Mouse (Mus musculus) liver, embryonic 13.5 days (tissue): ENCODE results near the gene Stag1. TPM values are rescaled to one million over a fixed set of nuclear protein-coding genes. Genes with fewer than 3 reads are reported as not detected.
A peak's percentile ranks its signal among the peaks of the same experiment; 100 is the strongest.

Source experiments
- ATAC-seq: fragments of 200-750 bp; cut with Nextera tagmentation; 2 replicates; pipeline ENCODE4 v1.8.0; 2017; ENCODE audit warnings: low read depth, mild to moderate bottlenecking, moderate number of reproducible peaks, moderate library complexity
- DNase-seq: peaks from one replicate; pipeline ENCODE4 v3.0.0; 2022
- H3K27ac ChIP-seq: fragments of 300-500 bp; sonication (generic); 2 replicates; pipeline ENCODE4 v1.5.1; 2015; ENCODE audit warnings: moderate library complexity, mild to moderate bottlenecking, inconsistent platforms
- H3K27me3 ChIP-seq: fragments of 300-500 bp; sonication (generic); 2 replicates; pipeline ENCODE4 v1.6.1; 2015; ENCODE audit warnings: mild to moderate bottlenecking, inconsistent platforms
- H3K36me3 ChIP-seq: fragments of 300-500 bp; sonication (generic); 2 replicates; pipeline ENCODE4 v1.6.1; 2015; ENCODE audit warnings: mild to moderate bottlenecking, inconsistent platforms
- H3K4me1 ChIP-seq: fragments of 300-500 bp; sonication (generic); replicated peaks from 2 replicates; pipeline ENCODE4 v1.6.1; 2015; ENCODE audit warnings: inconsistent platforms
- H3K4me2 ChIP-seq: fragments of 300-500 bp; sonication (generic); 2 replicates; pipeline ENCODE4 v1.6.1; 2015; ENCODE audit warnings: inconsistent platforms, mild to moderate bottlenecking, moderate library complexity
- H3K4me3 ChIP-seq: fragments of 300-500 bp; sonication (generic); replicated peaks from 2 replicates; pipeline ENCODE4 v1.5.1; 2015; ENCODE audit warnings: mild to moderate bottlenecking, inconsistent platforms
- H3K9ac ChIP-seq: fragments of 300-500 bp; sonication (generic); 2 replicates; pipeline ENCODE4 v1.6.1; 2015; ENCODE audit warnings: mild to moderate bottlenecking, inconsistent platforms
- H3K9me3 ChIP-seq: fragments of 300-500 bp; sonication (generic); replicated peaks from 2 replicates; pipeline ENCODE4 v1.6.1; 2016; ENCODE audit warnings: inconsistent platforms
- WGBS: fragments of 180-500 bp; shearing (Covaris S2); methylation state at CpG from one replicate; pipeline ENCODE4 v1.1.7; 2015; ENCODE audit not compliant: insufficient replicate concordance; 5-methylcytosine and 5-hydroxymethylcytosine counted together
- polyA plus RNA-seq: library from polyadenylated mRNA; unstranded; fragments of >200 nt; fragmentation: Nextera tagmentation; extraction: Ambion mirVana; gene quantifications from 2 replicates; pipeline ENCODE4 v1.2.1, GENCODE M21; 2015

The Stag1 gene
- polyA plus RNA-seq, 1 experiment from 2014 or later = 20.0 TPM

GRCm38 (mm10) chr9:100580196-100580740, 17.3 kb upstream of the Stag1 start:
- Histone ChIP-seq H3K4me1 (peaks cover 24% of the 10 kb centered on the region), H3K9ac (no peak overlapping the region), H3K4me2 (no peak overlapping the region), H3K4me3 (no peak overlapping the region), H3K27ac (no peak overlapping the region), H3K9me3 (no peaks in the 10 kb centered on the region), H3K27me3 (no peaks in the 10 kb centered on the region), H3K36me3 (no peaks in the 10 kb centered on the region)
- ATAC-seq (no peak), DNase-seq (no peak)
- WGBS = 66% methylated on average over 20 of the region's 20 CpGs

GRCm38 (mm10) chr9:100581543-100582492, 15.8 kb upstream of the Stag1 start:
- Histone ChIP-seq H3K4me3 (no peak overlapping the region), H3K9me3 (no peaks in the 10 kb centered on the region), H3K9ac (no peak overlapping the region), H3K36me3 (no peaks in the 10 kb centered on the region), H3K4me2 (no peak overlapping the region), H3K4me1 (peaks cover 24% of the 10 kb centered on the region), H3K27ac (no peak overlapping the region), H3K27me3 (no peaks in the 10 kb centered on the region)
- ATAC-seq = no peak
- WGBS = 62% methylated on average over 13 of the region's 13 CpGs
- no peak for DNase-seq

GRCm38 (mm10) chr9:100582883-100583575, 14.6 kb upstream of the Stag1 start:
- Histone ChIP-seq H3K27me3 (no peaks in the 10 kb centered on the region), H3K9ac (no peak overlapping the region), H3K4me1 (peaks cover 24% of the 10 kb centered on the region), H3K27ac (no peak overlapping the region), H3K36me3 (no peaks in the 10 kb centered on the region), H3K4me2 (peak overlapping the region; percentile 23; the same call in 1 of the 2 replicates), H3K4me3 (no peak overlapping the region), H3K9me3 (no peaks in the 10 kb centered on the region)
- WGBS = 51% methylated on average over 13 of the region's 13 CpGs
- peak; percentile 43; the same call in 1 of the 2 replicates for ATAC-seq
- no peak for DNase-seq

- H3K4me1 ChIP-seq = peaks cover 24% of the 10 kb centered on the region
- 66% methylated on average over 4 of the region's 4 CpGs for WGBS
- H3K27ac ChIP-seq = no peak overlapping the region
- H3K9ac ChIP-seq = no peak overlapping the region
- ATAC-seq (no peak), DNase-seq (no peak)
- no peaks in the 10 kb centered on the region for H3K36me3 ChIP-seq
- no peaks in the 10 kb centered on the region for H3K27me3 ChIP-seq
- no peaks in the 10 kb centered on the region for H3K9me3 ChIP-seq
- no peak overlapping the region for H3K4me2 ChIP-seq
- H3K4me3 ChIP-seq = no peak overlapping the region
Measured at GRCm38 (mm10) chr9:100584031-100584430, 13.6 kb upstream of the Stag1 start.

DNA sequence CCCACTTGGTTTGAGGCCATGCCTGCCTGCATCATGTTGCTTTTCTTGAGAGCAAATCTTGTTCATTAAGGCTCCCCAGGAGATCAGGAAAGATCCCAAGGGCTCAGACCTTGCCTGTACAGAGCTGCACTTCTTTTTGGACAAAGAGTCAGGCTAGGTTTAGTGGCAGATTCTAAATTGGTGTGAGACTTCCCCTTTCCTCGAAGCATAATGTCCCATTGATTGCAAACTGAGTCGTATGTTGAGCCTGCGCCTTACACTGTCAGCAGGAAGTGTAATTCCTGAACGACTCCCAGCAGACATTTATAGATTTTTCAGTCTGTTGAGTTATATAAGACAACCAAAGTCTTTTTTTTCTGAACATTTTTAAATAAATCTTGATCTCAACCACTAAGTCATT, 7.1 kb upstream of the Stag1 start:
- Histone ChIP-seq H3K4me2 (no peak overlapping the region), H3K36me3 (no peaks in the 10 kb centered on the region), H3K27me3 (no peaks in the 10 kb centered on the region), H3K4me1 (no peaks in the 10 kb centered on the region), H3K9me3 (no peaks in the 10 kb centered on the region), H3K27ac (no peak overlapping the region), H3K4me3 (no peak overlapping the region), H3K9ac (no peak overlapping the region)
- DNase-seq (no peak), ATAC-seq (no peak)
- WGBS = 28% methylated on average over 4 of the region's 4 CpGs

DNA sequence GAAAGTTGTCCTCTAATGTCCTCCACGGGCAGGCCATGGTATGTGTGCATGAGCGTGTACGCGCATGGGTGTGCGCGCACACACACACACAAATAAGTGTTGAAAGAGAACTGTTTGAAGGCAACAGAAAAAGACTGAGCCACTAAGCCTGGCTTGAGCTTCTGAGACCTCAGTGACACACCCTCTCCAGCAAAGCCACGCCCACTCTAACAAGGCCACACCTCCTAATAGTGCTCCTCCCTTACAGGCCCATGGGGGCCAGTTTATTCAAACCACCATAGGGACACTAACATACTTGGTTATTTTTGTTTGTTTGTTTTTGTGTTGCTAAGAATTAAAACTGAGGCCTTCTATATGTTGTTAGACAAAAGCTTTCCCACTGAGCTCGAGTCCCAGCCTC, 1.3 kb upstream of the Stag1 start:
- no peak overlapping the region for H3K9ac ChIP-seq
- no peak for DNase-seq
- no peaks in the 10 kb centered on the region for H3K4me1 ChIP-seq
- H3K4me3 ChIP-seq = no peak overlapping the region
- H3K36me3 ChIP-seq = no peaks in the 10 kb centered on the region
- no peak overlapping the region for H3K27ac ChIP-seq
- 77% methylated on average over 8 of the region's 8 CpGs for WGBS
- no peak overlapping the region for H3K4me2 ChIP-seq
- no peaks in the 10 kb centered on the region for H3K9me3 ChIP-seq
- peak; percentile 67; the same call in 1 of the 2 replicates for ATAC-seq
- no peaks in the 10 kb centered on the region for H3K27me3 ChIP-seq

GRCm38 (mm10) chr9:100599761-100600328, 2.2 kb downstream of the Stag1 start:
- Histone ChIP-seq H3K27ac (no peak overlapping the region), H3K9ac (no peak overlapping the region)
- 59% methylated on average over 3 of the region's 3 CpGs for WGBS

GRCm38 (mm10) chr9:100602130-100602529, 4.5 kb downstream of the Stag1 start:
- H3K36me3 ChIP-seq = no peaks in the 10 kb centered on the region
- H3K4me2 ChIP-seq = no peak overlapping the region
- WGBS = 55% methylated on average over 1 of the region's 1 CpGs
- ATAC-seq (no peak), DNase-seq (no peak)
- no peaks in the 10 kb centered on the region for H3K9me3 ChIP-seq
- H3K4me3 ChIP-seq = no peak overlapping the region
- no peak overlapping the region for H3K27ac ChIP-seq
- H3K4me1 ChIP-seq = no peaks in the 10 kb centered on the region
- H3K27me3 ChIP-seq = peaks cover 4% of the 10 kb centered on the region; the same call in 1 of the 2 replicates
- no peak overlapping the region for H3K9ac ChIP-seq

More at GRCm38 (mm10) chr9:100599761-100600328, 2.2 kb downstream of the Stag1 start:
- H3K4me1 ChIP-seq = no peaks in the 10 kb centered on the region
- no peak overlapping the region for H3K4me3 ChIP-seq
- ATAC-seq (peak; percentile 51; the same call in 1 of the 2 replicates), DNase-seq (no peak)
- H3K27me3 ChIP-seq = peaks cover 4% of the 10 kb centered on the region; the same call in 1 of the 2 replicates
- no peak overlapping the region for H3K4me2 ChIP-seq
- H3K9me3 ChIP-seq = no peaks in the 10 kb centered on the region
- no peaks in the 10 kb centered on the region for H3K36me3 ChIP-seq

DNA sequence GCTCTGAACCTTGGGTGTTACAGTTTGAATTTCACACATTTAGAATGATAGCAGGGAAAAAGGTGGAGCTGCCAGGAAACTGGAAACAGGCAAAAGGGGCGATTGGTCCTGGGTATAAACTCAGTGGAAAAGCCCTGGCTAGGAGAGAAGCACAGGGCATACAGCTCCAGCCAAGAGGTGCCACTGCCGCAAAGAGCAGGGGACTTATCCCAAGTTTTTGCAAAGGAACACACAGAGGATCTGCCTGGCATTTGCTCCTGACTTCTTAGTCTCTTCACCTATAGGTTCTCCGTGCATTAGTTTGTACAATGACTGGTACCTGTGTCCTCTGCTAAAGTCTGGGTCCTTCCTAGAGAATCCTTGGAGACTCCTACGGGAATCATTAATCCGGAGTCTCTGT, 5.6 kb downstream of the Stag1 start:
- H3K27ac ChIP-seq = no peak overlapping the region
- H3K36me3 ChIP-seq = no peaks in the 10 kb centered on the region
- no peak for ATAC-seq
- H3K4me1 ChIP-seq = no peaks in the 10 kb centered on the region
- no peaks in the 10 kb centered on the region for H3K9me3 ChIP-seq
- peaks cover 4% of the 10 kb centered on the region; the same call in 1 of the 2 replicates for H3K27me3 ChIP-seq
- H3K9ac ChIP-seq = no peak overlapping the region
- WGBS = 48% methylated on average over 5 of the region's 5 CpGs
- H3K4me3 ChIP-seq = no peak overlapping the region
- no peak for DNase-seq
- no peak overlapping the region for H3K4me2 ChIP-seq

GRCm38 (mm10) chr9:100605522-100605921, 7.9 kb downstream of the Stag1 start:
- Histone ChIP-seq H3K4me2 (no peak overlapping the region), H3K9me3 (no peaks in the 10 kb centered on the region), H3K4me3 (no peak overlapping the region), H3K27me3 (peaks cover 4% of the 10 kb centered on the region; the same call in 1 of the 2 replicates), H3K4me1 (no peaks in the 10 kb centered on the region), H3K36me3 (no peaks in the 10 kb centered on the region), H3K9ac (no peak overlapping the region), H3K27ac (no peak overlapping the region)
- DNase-seq (no peak), ATAC-seq (no peak)
- 71% methylated on average over 1 of the region's 1 CpGs for WGBS

GRCm38 (mm10) chr9:100605985-100606554, 8.5 kb downstream of the Stag1 start:
- no peak overlapping the region for H3K27ac ChIP-seq
- no peaks in the 10 kb centered on the region for H3K9me3 ChIP-seq
- H3K27me3 ChIP-seq = peaks cover 4% of the 10 kb centered on the region; the same call in 1 of the 2 replicates
- H3K9ac ChIP-seq = no peak overlapping the region
- H3K4me2 ChIP-seq = no peak overlapping the region
- H3K4me3 ChIP-seq = no peak overlapping the region
- ATAC-seq (no peak), DNase-seq (no peak)
- 43% methylated on average over 7 of the region's 7 CpGs for WGBS
- no peaks in the 10 kb centered on the region for H3K4me1 ChIP-seq
- H3K36me3 ChIP-seq = no peaks in the 10 kb centered on the region
